Mouse (Mus musculus) embryonic facial prominence, embryonic 14.5 days (tissue): ENCODE results near the gene Cxcr4. TPM values are rescaled to one million over a fixed set of nuclear protein-coding genes. Genes with fewer than 3 reads are reported as not detected.
A peak's percentile ranks its signal among the peaks of the same experiment; 100 is the strongest.

Experiments used
- ATAC-seq: fragments of 200-750 bp; cut with Nextera tagmentation; 2 replicates; pipeline ENCODE4 v1.8.0; 2017; ENCODE audit warnings: low read depth, moderate number of reproducible peaks, moderate TSS enrichment
- DNase-seq: peaks from one replicate; pipeline ENCODE4 v3.0.0-alpha.2; 2015; ENCODE audit warnings: low spot score
- H3K27ac ChIP-seq: fragments of 300-500 bp; sonication (generic); replicated peaks from 2 replicates; pipeline ENCODE4 v1.5.1; 2014; ENCODE audit warnings: low read depth, mild to moderate bottlenecking, low read length, moderate library complexity
- H3K27me3 ChIP-seq: fragments of 300-500 bp; sonication (generic); replicated peaks from 2 replicates; pipeline ENCODE4 v1.6.1; 2014; ENCODE audit warnings: low read length; ENCODE audit not compliant: control insufficient read depth, insufficient read depth
- H3K36me3 ChIP-seq: fragments of 300-500 bp; sonication (generic); 2 replicates; pipeline ENCODE4 v1.6.1; 2014; ENCODE audit warnings: low read length, mixed read lengths; ENCODE audit not compliant: control insufficient read depth, insufficient read depth
- H3K4me1 ChIP-seq: fragments of 300-500 bp; sonication (generic); 2 replicates; pipeline ENCODE4 v1.6.1; 2014; ENCODE audit warnings: antibody characterized with exemption, low read length; ENCODE audit not compliant: control insufficient read depth, insufficient read depth
- H3K4me2 ChIP-seq: fragments of 300-500 bp; sonication (generic); 2 replicates; pipeline ENCODE4 v1.6.1; 2014; ENCODE audit warnings: low read depth, mild to moderate bottlenecking, low read length, moderate library complexity, mixed read lengths
- H3K4me3 ChIP-seq: fragments of 300-500 bp; sonication (generic); 2 replicates; pipeline ENCODE4 v1.5.1; 2014; ENCODE audit warnings: low read depth, mild to moderate bottlenecking, low read length
- H3K9ac ChIP-seq: fragments of 300-500 bp; sonication (generic); 2 replicates; pipeline ENCODE4 v1.6.1; 2014; ENCODE audit warnings: low read depth, mild to moderate bottlenecking, low read length, moderate library complexity, mixed read lengths
- H3K9me3 ChIP-seq: fragments of 300-500 bp; sonication (generic); 2 replicates; pipeline ENCODE4 v1.6.1; 2016; ENCODE audit warnings: low read length; ENCODE audit not compliant: control insufficient read depth
- WGBS: fragments of 180-500 bp; shearing (Covaris S2); extraction: QIAGEN DNeasy Blood & Tissue Kit; methylation state at CpG from one replicate; pipeline ENCODE4 v1.1.7; 2014; 5-methylcytosine and 5-hydroxymethylcytosine counted together
- polyA plus RNA-seq: library from polyadenylated mRNA; unstranded; fragments of >200 nt; fragmentation: Nextera tagmentation; extraction: Ambion mirVana; gene quantifications from 2 replicates; pipeline ENCODE4 v1.2.1, GENCODE M21; 2014

The Cxcr4 gene
- polyA plus RNA-seq, 1 experiment from 2014 or later, result 7.1 TPM

GRCm38 (mm10) chr1:128569992-128570648, 22.0 kb downstream of the Cxcr4 start:
- no peak for DNase-seq
- Histone ChIP-seq H3K4me2 (no peak overlapping the region), H3K9me3 (no peaks in the 10 kb centered on the region), H3K36me3 (no peaks in the 10 kb centered on the region), H3K9ac (no peak overlapping the region), H3K4me1 (no peaks in the 10 kb centered on the region), H3K4me3 (no peak overlapping the region), H3K27me3 (no peaks in the 10 kb centered on the region), H3K27ac (no peak overlapping the region)
- no peak for ATAC-seq
- 81% methylated on average over 17 of the region's 17 CpGs for whole genome bisulfite sequencing

- WGBS, result 74% methylated on average over 12 of the region's 12 CpGs
- Histone ChIP-seq H3K27me3 (no peaks in the 10 kb centered on the region), H3K9me3 (no peaks in the 10 kb centered on the region), H3K36me3 (no peaks in the 10 kb centered on the region), H3K9ac (no peak overlapping the region), H3K27ac (no peak overlapping the region), H3K4me3 (no peak overlapping the region), H3K4me1 (no peaks in the 10 kb centered on the region), H3K4me2 (no peak overlapping the region)
- ATAC-seq, result peak; percentile 41; the same call in 1 of the 2 replicates
- DNase-seq, result no peak
These were observed 24.6 kb downstream of the Cxcr4 start for GRCm38 (mm10) chr1:128567224-128568197.

GRCm38 (mm10) chr1:128563905-128564304, 28.2 kb downstream of the Cxcr4 start:
- H3K4me3 ChIP-seq, result no peak overlapping the region
- WGBS, result 82% methylated on average over 3 of the region's 3 CpGs
- DNase-seq (no peak), ATAC-seq (no peak)
- H3K27ac ChIP-seq, result no peak overlapping the region
- H3K27me3 ChIP-seq, result no peaks in the 10 kb centered on the region
- H3K36me3 ChIP-seq, result no peaks in the 10 kb centered on the region
- H3K9me3 ChIP-seq, result no peaks in the 10 kb centered on the region
- no peaks in the 10 kb centered on the region for H3K4me1 ChIP-seq
- no peak overlapping the region for H3K9ac ChIP-seq
- H3K4me2 ChIP-seq, result no peak overlapping the region

- WGBS, result 80% methylated on average over 9 of the region's 9 CpGs
These were observed 30.7 kb downstream of the Cxcr4 start for GRCm38 (mm10) chr1:128561325-128561874.

GRCm38 (mm10) chr1:128560452-128561324, 31.4 kb downstream of the Cxcr4 start:
- ATAC-seq (no peak; the same call in 1 of the 2 replicates), DNase-seq (no peak)
- no peak overlapping the region for H3K4me2 ChIP-seq
- no peaks in the 10 kb centered on the region for H3K27me3 ChIP-seq
- no peaks in the 10 kb centered on the region for H3K9me3 ChIP-seq
- WGBS, result 72% methylated on average over 14 of the region's 14 CpGs
- H3K27ac ChIP-seq, result no peak overlapping the region
- no peaks in the 10 kb centered on the region for H3K4me1 ChIP-seq
- no peak overlapping the region for H3K9ac ChIP-seq
- no peak overlapping the region for H3K4me3 ChIP-seq
- no peaks in the 10 kb centered on the region for H3K36me3 ChIP-seq

More at GRCm38 (mm10) chr1:128561325-128561874, 30.7 kb downstream of the Cxcr4 start:
- H3K4me3 ChIP-seq, result no peak overlapping the region
- DNase-seq (peak; percentile 20), ATAC-seq (peak; percentile 44)
- no peak overlapping the region for H3K9ac ChIP-seq
- H3K4me2 ChIP-seq, result no peak overlapping the region
- no peaks in the 10 kb centered on the region for H3K36me3 ChIP-seq
- H3K4me1 ChIP-seq, result no peaks in the 10 kb centered on the region
- no peaks in the 10 kb centered on the region for H3K27me3 ChIP-seq
- H3K9me3 ChIP-seq, result no peaks in the 10 kb centered on the region
- H3K27ac ChIP-seq, result no peak overlapping the region

GRCm38 (mm10) chr1:128557953-128558352, 34.1 kb downstream of the Cxcr4 start:
- H3K9me3 ChIP-seq, result no peaks in the 10 kb centered on the region
- DNase-seq (peak; percentile 79), ATAC-seq (no peak)
- H3K27me3 ChIP-seq, result no peaks in the 10 kb centered on the region
- no peak overlapping the region for H3K4me2 ChIP-seq
- WGBS, result 77% methylated on average over 4 of the region's 4 CpGs
- H3K9ac ChIP-seq, result no peak overlapping the region
- no peak overlapping the region for H3K4me3 ChIP-seq
- no peaks in the 10 kb centered on the region for H3K4me1 ChIP-seq
- no peak overlapping the region for H3K27ac ChIP-seq
- no peaks in the 10 kb centered on the region for H3K36me3 ChIP-seq

GRCm38 (mm10) chr1:128552545-128552944, 39.5 kb downstream of the Cxcr4 start:
- Histone ChIP-seq H3K36me3 (no peaks in the 10 kb centered on the region), H3K9me3 (no peaks in the 10 kb centered on the region), H3K27ac (no peak overlapping the region), H3K4me3 (no peak overlapping the region), H3K4me2 (no peak overlapping the region), H3K9ac (no peak overlapping the region), H3K4me1 (no peaks in the 10 kb centered on the region), H3K27me3 (no peaks in the 10 kb centered on the region)
- DNase-seq (no peak), ATAC-seq (no peak)
